In the genomic region with DNA sequence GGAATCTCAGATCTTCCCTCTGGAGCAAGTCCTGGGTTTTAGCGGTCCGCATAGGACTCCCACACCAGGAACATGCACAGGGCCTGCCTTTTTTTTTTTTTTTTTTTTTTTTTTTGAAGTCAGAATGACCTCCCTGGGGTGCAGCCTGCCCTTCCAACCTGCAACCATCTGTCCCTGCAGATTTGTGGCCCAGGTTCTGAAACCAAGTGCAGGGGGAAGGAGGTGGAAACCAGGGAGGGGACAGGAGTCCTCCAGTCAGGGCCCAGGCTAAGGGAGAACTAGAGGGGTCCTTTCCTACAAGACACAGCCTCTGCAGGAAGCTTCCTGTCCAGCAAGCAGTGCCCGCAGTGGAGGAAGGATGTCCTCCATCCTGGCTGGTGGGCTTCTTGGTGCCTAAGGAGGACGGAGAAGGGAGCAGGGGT, we compare ENCODE assay signal across 7 mouse cellular contexts. TPM values are rescaled to one million over a fixed set of nuclear protein-coding genes. Genes with fewer than 3 reads are reported as not detected.
DNase-seq lines count a peak whose midpoint lies in the region; ATAC-seq and TF ChIP-seq lines count a peak whose summit lies in the region.

No protein-coding gene starts in this region.

- H3K27me3 ChIP-seq in thymus, adult 2 months (ENCODE audit: control insufficient read depth, insufficient read depth, low read length) = no peaks in the 10 kb centered on the region; the same call in 1 of the 2 replicates
- H3K27me3 ChIP-seq in hindbrain, embryonic 10.5 days (ENCODE audit: insufficient read depth, poor library complexity, severe bottlenecking) = peaks cover 19% of the 10 kb centered on the region
- no peaks in the 10 kb centered on the region for H3K27me3 ChIP-seq in midbrain, embryonic 13.5 days

- H3K9me3 ChIP-seq in hindbrain, embryonic 10.5 days = no peaks in the 10 kb centered on the region
- no peaks in the 10 kb centered on the region for H3K9me3 ChIP-seq in midbrain, embryonic 13.5 days

- ATAC-seq in midbrain, embryonic 13.5 days = peak; percentile 31; the same call in 1 of the 2 replicates

- H3K27ac ChIP-seq in thymus, adult 2 months (ENCODE audit: control insufficient read depth, insufficient read depth, low read length) = no peak overlapping the region
- H3K27ac ChIP-seq in hindbrain, embryonic 10.5 days = peak overlapping the region; percentile 93
- H3K27ac ChIP-seq in midbrain, embryonic 13.5 days = peak overlapping the region; percentile 89

- no peak for TF ChIP-seq POLR2A in thymus, adult 2 months (IDR thresholded peaks at IDR 0.05; ENCODE audit: control insufficient read depth, extremely low read depth, insufficient read depth, low read length, poor library complexity)

- peak overlapping the region; percentile 80 for H3K4me2 ChIP-seq in midbrain, embryonic 13.5 days (replicated peaks)

- H3K36me3 ChIP-seq in thymus, adult 2 months (ENCODE audit: control insufficient read depth, insufficient read depth, low read length) = no peaks in the 10 kb centered on the region
- peaks cover 22% of the 10 kb centered on the region for H3K36me3 ChIP-seq in hindbrain, embryonic 10.5 days
- H3K36me3 ChIP-seq in midbrain, embryonic 13.5 days = peaks cover 21% of the 10 kb centered on the region

- 49% methylated on average over 4 of the region's 4 CpGs for WGBS in thymus, adult 2 months
- WGBS in hindbrain, embryonic 10.5 days = 16% methylated on average over 4 of the region's 4 CpGs
- 22% methylated on average over 4 of the region's 4 CpGs for WGBS in midbrain, embryonic 13.5 days

- no peak for DNase-seq in thymus, adult 2 months
- no peak for DNase-seq in thymus, postnatal 4 days
- peak; percentile 76 to 80 for DNase-seq in cerebellum, postnatal 36 days
- peak; percentile 31 for DNase-seq in hindbrain, embryonic 10.5 days (ENCODE audit: low spot score)
- DNase-seq in gastrocnemius, postnatal 36 days = no peak
- no peak for DNase-seq in ovary, postnatal 10 days (ENCODE audit: low spot score)

- TF ChIP-seq CTCF in thymus, adult 2 months (IDR thresholded peaks at IDR 0.05; ENCODE audit: borderline replicate concordance, control insufficient read depth, extremely low read depth, insufficient read depth, low read length, poor library complexity) = no peak

- H3K4me1 ChIP-seq in thymus, adult 2 months (replicated peaks; ENCODE audit: control insufficient read depth, insufficient read depth, low read length) = 0 out of 2 replicates have a peak, but pooled peaks cover 3% of the 10 kb centered on the region
- peaks cover 36% of the 10 kb centered on the region for H3K4me1 ChIP-seq in hindbrain, embryonic 10.5 days (replicated peaks)
- H3K4me1 ChIP-seq in midbrain, embryonic 13.5 days (replicated peaks) = peaks cover 58% of the 10 kb centered on the region

- peak overlapping the region; percentile 67 for H3K4me3 ChIP-seq in thymus, adult 2 months (ENCODE audit: control insufficient read depth, insufficient read depth, low read length)
- peak overlapping the region; percentile 92 for H3K4me3 ChIP-seq in hindbrain, embryonic 10.5 days
- H3K4me3 ChIP-seq in midbrain, embryonic 13.5 days (replicated peaks) = peak overlapping the region; percentile 83

- intact Hi-C loops in gastrocnemius, postnatal 36 days (cut with DNase I) = loop anchor here (10.0 kb wide), 1 partner anchor 228 kb away; a partner anchor contains a TSS

- peak overlapping the region; percentile 90 for H3K9ac ChIP-seq in midbrain, embryonic 13.5 days (replicated peaks)

RNA-seq across cellular contexts. Expression of a gene that starts 0.8 kb away (rescaled TPM):
- 22.0 and 24.1 TPM in 2 replicates for polyA plus RNA-seq in thymus, adult 2 months (2012; rRNA removed)
- polyA plus RNA-seq in hindbrain, embryonic 10.5 days (2016; fragmentation: Nextera tagmentation; extraction: Ambion mirVana) = 40.9 and 42.2 TPM in 2 replicates
- 65.4 and 74.5 TPM in 2 replicates for polyA plus RNA-seq in midbrain, embryonic 13.5 days (2015; fragmentation: Nextera tagmentation; extraction: Ambion mirVana)
- total RNA-seq in gastrocnemius, postnatal 36 days (2021) = 10 to 100 TPM; 13.9 to 15.1 TPM

RNA-seq across cellular contexts. Expression of a gene that starts 7.3 kb away (rescaled TPM):
- 151 and 194 TPM in 2 replicates for polyA plus RNA-seq in thymus, adult 2 months (2012; rRNA removed)
- 164 and 184 TPM in 2 replicates for polyA plus RNA-seq in hindbrain, embryonic 10.5 days (2016; fragmentation: Nextera tagmentation; extraction: Ambion mirVana)
- 146 and 151 TPM in 2 replicates for polyA plus RNA-seq in midbrain, embryonic 13.5 days (2015; fragmentation: Nextera tagmentation; extraction: Ambion mirVana)
- 10 to 100 TPM; 53.7 to 55.9 TPM for total RNA-seq in gastrocnemius, postnatal 36 days (2021)

RNA-seq across cellular contexts. Expression of a gene that starts 7.7 kb away (rescaled TPM):
- 53.6 and 56.8 TPM in 2 replicates for polyA plus RNA-seq in thymus, adult 2 months (2012; rRNA removed)
- 58.4 and 69.7 TPM in 2 replicates for polyA plus RNA-seq in hindbrain, embryonic 10.5 days (2016; fragmentation: Nextera tagmentation; extraction: Ambion mirVana)
- polyA plus RNA-seq in midbrain, embryonic 13.5 days (2015; fragmentation: Nextera tagmentation; extraction: Ambion mirVana) = 75.6 and 79.9 TPM in 2 replicates
- total RNA-seq in gastrocnemius, postnatal 36 days (2021) = 1 to 10 TPM; 5.7 to 8.0 TPM

RNA-seq across cellular contexts. Expression of a gene that starts 7.8 kb away (rescaled TPM):
- polyA plus RNA-seq in thymus, adult 2 months (2012; rRNA removed) = 414 and 445 TPM in 2 replicates
- 18.5 and 28.1 TPM in 2 replicates for polyA plus RNA-seq in hindbrain, embryonic 10.5 days (2016; fragmentation: Nextera tagmentation; extraction: Ambion mirVana)
- polyA plus RNA-seq in midbrain, embryonic 13.5 days (2015; fragmentation: Nextera tagmentation; extraction: Ambion mirVana) = 14.7 and 15.1 TPM in 2 replicates
- total RNA-seq in gastrocnemius, postnatal 36 days (2021) = 1 to 10 TPM; 1.8 to 2.2 TPM

RNA-seq across cellular contexts. Expression of a gene that starts 18.1 kb away (rescaled TPM):
- 1.4 and 2.7 TPM in 2 replicates for polyA plus RNA-seq in thymus, adult 2 months (2012; rRNA removed)
- 0.31 and 0.51 TPM in 2 replicates for polyA plus RNA-seq in hindbrain, embryonic 10.5 days (2016; fragmentation: Nextera tagmentation; extraction: Ambion mirVana)
- polyA plus RNA-seq in midbrain, embryonic 13.5 days (2015; fragmentation: Nextera tagmentation; extraction: Ambion mirVana) = 1.7 and 2.5 TPM in 2 replicates
- under 1 TPM; 0.43 to 0.62 TPM for total RNA-seq in gastrocnemius, postnatal 36 days (2021)

Comparison
In these comparisons a context has a peak if more than half of its experiments do, and no peak if none do; other contexts are left out.
1. DNase-seq: peak in cerebellum, postnatal 36 days (2 of 2) and hindbrain, embryonic 10.5 days (single experiment); none in thymus, adult 2 months (single experiment), thymus, postnatal 4 days (single experiment), gastrocnemius, postnatal 36 days (0 of 2) and ovary, postnatal 10 days (single experiment).
2. Peak in every context shown above with its lines, with median percentiles within 50 percentile points of each other: H3K4me3 ChIP-seq.